Mouse (Mus musculus) granulocyte monocyte progenitor cell, adult 5-6 weeks (primary cell): ENCODE results near the gene Podnl1. TPM values are rescaled to one million over a fixed set of nuclear protein-coding genes. Genes with fewer than 3 reads are reported as not detected.

Experiments
- ATAC-seq: replicated peaks from 2 replicates; pipeline ENCODE4 v1.8.0; 2016; ENCODE audit warnings: mild to moderate bottlenecking, moderate TSS enrichment, inconsistent platforms; ENCODE audit not compliant: poor library complexity, severe bottlenecking
- total RNA-seq, 2 experiments: library from RNA; stranded (forward) in 1 of 2; stranded (reverse) in 1 of 2; fragments of 200-712, 200-1000 nt in 1 of 2; fragments of >200 nt in 1 of 2; fragmentation: Nextera tagmentation in 1 of 2; gene quantifications; 2 replicates each; pipeline ENCODE4 v1.2.3; 2014 to 2017

Gene Podnl1
- total RNA-seq (2014; fragmentation: Nextera tagmentation) (0.41 TPM in 1 of 2 replicates, not detected in the other), total RNA-seq (2017) (0.26 TPM in 1 of 2 replicates, not detected in the other)

GRCm38 (mm10) chr8:84125656-84126055, at the start of gene Podnl1:
Gene Podnl1, plus strand, starts transcription at chr8:84125989.
- peak; percentile 30; the same call in 1 of the 2 replicates for ATAC-seq

GRCm38 (mm10) chr8:84076412-84076811, 49.4 kb upstream of the Podnl1 start:
- no peak for ATAC-seq

GRCm38 (mm10) chr8:84076849-84077248, 48.9 kb upstream of the Podnl1 start:
- no peak for ATAC-seq

GRCm38 (mm10) chr8:84079206-84079605, 46.6 kb upstream of the Podnl1 start:
- no peak for ATAC-seq

- ATAC-seq = no peak
These were observed 42.0 kb upstream of the Podnl1 start for GRCm38 (mm10) chr8:84083829-84084241.

GRCm38 (mm10) chr8:84084341-84085115, 41.3 kb upstream of the Podnl1 start:
- ATAC-seq = no peak

GRCm38 (mm10) chr8:84087156-84087555, 38.6 kb upstream of the Podnl1 start:
- ATAC-seq = no peak

GRCm38 (mm10) chr8:84087821-84088220, 38.0 kb upstream of the Podnl1 start:
- ATAC-seq = no peak

- no peak for ATAC-seq
These were observed 36.5 kb upstream of the Podnl1 start for GRCm38 (mm10) chr8:84089277-84089676.

- ATAC-seq = no peak
These were observed 35.2 kb upstream of the Podnl1 start for GRCm38 (mm10) chr8:84090585-84090984.

GRCm38 (mm10) chr8:84096061-84096460, 29.7 kb upstream of the Podnl1 start:
- no peak for ATAC-seq

GRCm38 (mm10) chr8:84098376-84098775, 27.4 kb upstream of the Podnl1 start:
- no peak for ATAC-seq

GRCm38 (mm10) chr8:84101476-84102270, 24.1 kb upstream of the Podnl1 start:
- ATAC-seq = no peak

- no peak for ATAC-seq
These were observed 22.2 kb upstream of the Podnl1 start for GRCm38 (mm10) chr8:84103601-84104000.

- peak; percentile 63 for ATAC-seq
These were observed 21.6 kb upstream of the Podnl1 start for GRCm38 (mm10) chr8:84104221-84104620.

- ATAC-seq = peak; percentile 94
These were observed 20.8 kb upstream of the Podnl1 start, which contains the start of gene Dcaf15 for GRCm38 (mm10) chr8:84104697-84105609. Gene Dcaf15, minus strand, starts transcription at chr8:84104768.

- ATAC-seq = no peak
These were observed 20.1 kb upstream of the Podnl1 start for GRCm38 (mm10) chr8:84105676-84106075.

GRCm38 (mm10) chr8:84106216-84107040, 19.4 kb upstream of the Podnl1 start:
- ATAC-seq = no peak

GRCm38 (mm10) chr8:84115646-84116045, 10.1 kb upstream of the Podnl1 start:
- ATAC-seq = no peak
